Comparison of ENCODE assay signal across 1 mouse cellular context in the genomic region with DNA sequence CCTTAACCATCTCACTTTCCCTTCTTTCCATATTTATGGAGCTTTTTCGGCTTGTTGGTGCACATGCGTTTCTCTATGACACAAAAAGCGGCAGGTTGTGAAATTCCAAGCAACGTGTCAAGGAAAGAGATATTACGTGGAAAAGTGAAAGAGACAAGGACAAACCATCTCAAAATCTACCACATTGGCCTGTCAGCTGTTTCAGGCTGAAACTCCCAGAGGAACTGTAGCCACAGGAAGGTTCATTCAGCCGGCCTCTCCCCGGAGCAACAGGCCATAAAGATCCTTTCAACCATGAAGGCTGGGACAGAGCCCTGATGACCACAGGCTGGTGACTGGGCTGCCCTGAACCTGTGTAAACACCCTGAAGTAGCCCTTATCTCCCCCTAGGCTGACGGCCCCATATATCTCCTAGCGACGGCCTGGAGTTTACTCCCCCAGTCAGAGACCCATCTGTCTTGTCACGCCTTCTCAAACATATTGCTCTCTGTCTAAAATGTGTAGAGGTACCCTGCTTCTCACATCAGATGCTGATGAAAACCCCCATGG.
TF ChIP-seq lines count a peak whose summit lies in the region.

No protein-coding gene starts in this region.

TF ChIP-seq in C2C12, 6 proteins besides CTCF, POLR2A, EP300 and RAD21:
- TF ChIP-seq MYOD1 (IDR thresholded peaks at IDR 0.05; ENCODE audit: control insufficient read depth, insufficient read length, low read depth): peak; percentile 55
